Mouse (Mus musculus) T-cell, adult 66 days (primary cell): ENCODE data around the gene Naip2. TPM values are rescaled to one million over a fixed set of nuclear protein-coding genes. Genes with fewer than 3 reads are reported as not detected.

ENCODE experiments used
- total RNA-seq, 2 experiments: library from RNA; stranded (reverse); gene quantifications; 3 replicates in 1 of 2; 4 replicates in 1 of 2; pipeline ENCODE4 v1.2.4; 2023

Gene Naip2
- 1 to 10 TPM; 2.4 to 3.4 TPM for total RNA-seq

GRCm38 (mm10) chr13:100201659-100202333, at the start of gene Naip2:
Gene Naip2, minus strand, starts transcription at chr13:100202092.

GRCm38 (mm10) chr13:100246223-100246622, 44.3 kb upstream of the Naip2 start, which contains the start of gene Naip5:
Gene Naip5, minus strand, starts transcription at chr13:100246323.

GRCm38 (mm10) chr13:100124423-100125257, 77.3 kb downstream of the Naip2 start, which contains the start of gene Smn1:
Gene Smn1, plus strand, starts transcription at chr13:100124852.

GRCm38 (mm10) chr13:100107652-100108472, 94.0 kb downstream of the Naip2 start, which contains the start of gene Serf1:
Gene Serf1, plus strand, starts transcription at chr13:100108012.

GRCm38 (mm10) chr13:100103748-100104254, 98.1 kb downstream of the Naip2 start, which contains the start of gene Bdp1:
Gene Bdp1, minus strand, starts transcription at chr13:100104070.

Other genes starting within 250 kb of the Naip2 start
- 10 to 100 TPM; 11.0 to 16.2 TPM for gene Mccc2, start 186.5 kb downstream of the Naip2 start, total RNA-seq
- gene Bdp1, start 98.0 kb downstream of the Naip2 start, total RNA-seq, result 10 to 100 TPM; 82.8 to 88.5 TPM
- 1 to 10 TPM; 1.6 to 2.7 TPM for gene Serf1, start 94.1 kb downstream of the Naip2 start, total RNA-seq
- 10 to 100 TPM; 69.1 to 71.9 TPM for gene Smn1, start 77.2 kb downstream of the Naip2 start, total RNA-seq
- gene Naip5, start 44.2 kb upstream of the Naip2 start, total RNA-seq, result 1 to 10 TPM in 1 of 2 experiments, under 1 TPM in 1; 0.50 to 1.3 TPM
- gene Naip6, start 115.6 kb upstream of the Naip2 start, total RNA-seq, result under 1 TPM; 0.36 to 0.64 TPM